Mouse (Mus musculus) layer of hippocampus, adult 2 months (tissue): ENCODE measurements at regions not wholly inside any gene's neighbourhood (a gene's known extent, or its start where the extent isn't known, plus 50 kb on each side); places are given as distances from the start of the nearest gene placed in this dataset.

Experiments used
- DNase-seq, 2 experiments: peaks; one replicate each; pipeline ENCODE4 v3.0.0; 2022; ENCODE audit warnings: low spot score in 2 of 2
- H3K27ac ChIP-seq: fragments of 200-600 bp; 2 replicates; pipeline ENCODE4 v1.8.1; 2022
- H3K4me3 ChIP-seq: fragments of 200-600 bp; 2 replicates; pipeline ENCODE4 v1.8.1; 2022; ENCODE audit warnings: mild to moderate bottlenecking
- CTCF ChIP-seq: fragments of 200-600 bp; conservative IDR thresholded peaks from 2 replicates; pipeline ENCODE4 v1.8.1; 2022; ENCODE audit warnings: antibody characterized with exemption, mild to moderate bottlenecking, moderate library complexity

GRCm38 (mm10) chr9:46863934-46864333 lies 134.6 kb upstream of the Gm4791 start:
- no peak for TF ChIP-seq CTCF
- H3K27ac ChIP-seq = no peak overlapping the region
- no peak for DNase-seq
- no peak overlapping the region for H3K4me3 ChIP-seq

DNA sequence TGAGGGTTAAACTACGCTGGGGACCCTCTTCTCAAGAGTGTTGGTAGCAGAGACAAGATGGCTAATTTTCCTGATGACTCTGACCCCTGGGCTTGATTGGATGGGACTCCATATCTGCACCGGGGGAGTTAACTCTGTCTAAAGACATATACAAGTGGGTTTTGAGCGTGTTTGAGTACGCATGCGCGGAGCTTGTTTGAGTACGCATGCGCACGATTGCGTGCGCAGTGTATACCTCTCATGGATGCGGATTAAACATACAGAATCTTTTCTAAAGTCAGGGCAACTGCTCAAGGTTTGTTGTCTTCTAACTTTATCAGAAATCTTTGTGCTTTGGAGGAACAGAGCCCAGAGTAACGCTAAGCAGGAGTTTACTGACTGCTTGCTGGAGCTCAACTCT lies 146.8 kb upstream of the Gm4791 start:
- TF ChIP-seq CTCF = no peak
- no peak for DNase-seq
- Histone ChIP-seq H3K27ac (no peak overlapping the region), H3K4me3 (no peak overlapping the region)

- no peak overlapping the region for H3K27ac ChIP-seq
- DNase-seq = no peak
- H3K4me3 ChIP-seq = no peak overlapping the region
- no peak for TF ChIP-seq CTCF
These were observed 147.2 kb upstream of the Gm4791 start for GRCm38 (mm10) chr9:46851336-46851735.

- Histone ChIP-seq H3K27ac (peak overlapping the region; percentile 72), H3K4me3 (no peak overlapping the region)
- DNase-seq = peak; percentile 44 to 49
- no peak for TF ChIP-seq CTCF
These were observed 153.3 kb upstream of the Gm4791 start for GRCm38 (mm10) chr9:46845276-46845675.

DNA sequence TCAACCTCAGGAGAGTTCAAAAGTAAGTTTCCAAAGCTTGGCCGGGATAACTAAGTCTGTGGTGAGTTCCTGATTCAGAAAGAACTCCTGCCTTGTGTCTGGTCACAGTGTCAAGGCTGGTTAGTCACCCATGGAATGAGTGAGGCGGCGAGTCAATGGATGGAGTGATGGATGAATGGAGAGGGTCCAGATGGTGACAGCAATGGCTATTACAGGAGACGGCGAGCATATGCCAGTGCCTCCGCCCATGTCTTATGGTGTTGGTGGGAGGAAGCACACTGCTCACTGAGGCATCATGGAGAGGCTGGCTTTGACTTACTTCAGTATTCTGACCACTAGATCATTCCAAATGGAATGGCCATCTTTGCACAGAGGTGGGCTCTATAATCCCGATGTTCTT lies 154.8 kb upstream of the Gm4791 start:
- no peak for TF ChIP-seq CTCF
- no peak for DNase-seq
- Histone ChIP-seq H3K27ac (no peak overlapping the region), H3K4me3 (no peak overlapping the region)

- H3K27ac ChIP-seq = no peak overlapping the region
- no peak for DNase-seq
- H3K4me3 ChIP-seq = no peak overlapping the region
- no peak for TF ChIP-seq CTCF
These were observed 157.0 kb upstream of the Gm4791 start for GRCm38 (mm10) chr9:46841571-46841970.

DNA sequence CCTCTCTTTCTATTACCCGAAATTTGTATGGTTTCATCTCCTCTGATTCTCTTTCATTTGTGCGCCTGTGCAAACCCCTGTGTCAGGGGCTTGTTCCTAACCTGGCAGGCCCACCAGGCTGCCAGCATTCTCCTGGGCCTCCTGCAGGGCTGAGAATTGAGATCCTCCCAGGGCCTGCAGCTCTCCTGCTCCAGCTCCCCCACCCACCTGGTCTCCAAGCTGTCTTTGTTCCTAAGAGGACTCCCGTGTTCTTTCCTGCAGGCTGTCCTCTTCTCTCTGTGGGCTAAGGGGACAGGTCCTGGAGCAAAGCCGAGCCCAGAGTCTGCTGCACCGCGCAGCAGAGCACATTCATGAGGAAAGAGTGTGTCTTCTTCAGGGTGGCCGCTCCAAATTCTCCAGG lies 163.3 kb upstream of the Gm4791 start:
- TF ChIP-seq CTCF = 0 out of 2 replicates have a peak, but pooled peaks have one; percentile 2
- Histone ChIP-seq H3K27ac (peak overlapping the region; percentile 15; the same call in 1 of the 2 replicates), H3K4me3 (no peak overlapping the region)
- DNase-seq = peak; percentile 23 to 49

DNA sequence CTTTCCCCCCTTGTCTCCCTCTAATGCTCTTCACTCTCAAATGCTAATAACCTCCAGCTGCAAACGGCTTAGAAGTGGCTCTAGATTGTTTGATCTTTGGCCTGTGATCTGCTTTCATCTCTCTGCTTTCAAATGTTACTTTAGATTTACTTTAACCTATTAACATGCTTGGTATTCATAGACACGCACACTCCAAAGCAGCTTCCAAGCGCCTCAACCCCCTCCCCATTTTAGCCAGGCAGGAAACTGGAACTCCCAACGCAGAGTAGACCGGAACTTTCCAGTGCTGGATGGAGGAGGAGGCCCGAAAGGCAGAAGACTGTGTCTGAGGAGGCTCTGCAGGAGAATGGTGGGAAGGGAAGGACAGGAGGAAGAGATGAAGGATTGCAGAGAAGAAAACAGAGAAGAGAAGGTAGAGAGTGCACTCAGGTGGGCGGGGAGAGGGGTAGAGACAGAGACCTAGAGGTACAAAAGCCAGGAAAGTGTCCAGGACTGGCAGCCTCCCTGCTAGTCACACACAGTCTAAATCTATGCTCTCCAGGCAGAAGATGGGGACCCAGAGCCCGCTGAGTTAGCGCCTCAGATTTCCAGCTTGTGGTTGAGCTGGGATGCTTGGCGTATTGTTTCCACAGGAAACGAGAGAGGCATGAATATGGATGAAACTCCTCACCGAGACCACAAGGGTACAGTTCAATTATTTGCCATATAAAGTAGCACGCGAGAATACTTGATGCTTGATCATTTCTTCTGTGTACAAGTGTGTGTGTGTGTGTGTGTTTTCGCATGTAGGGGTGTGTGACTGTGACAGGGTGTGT lies 167.6 kb upstream of the Gm4791 start:
- TF ChIP-seq CTCF = no peak
- no peak for DNase-seq
- no peak overlapping the region for H3K4me3 ChIP-seq
- 0 out of 2 replicates have a peak overlapping the region, but pooled peaks have one; percentile 6 for H3K27ac ChIP-seq

- Histone ChIP-seq H3K27ac (no peak overlapping the region), H3K4me3 (no peak overlapping the region)
- TF ChIP-seq CTCF = no peak
- no peak for DNase-seq
These were observed 168.2 kb upstream of the Gm4791 start for GRCm38 (mm10) chr9:46830316-46830715.

- TF ChIP-seq CTCF = no peak
- H3K4me3 ChIP-seq = no peak overlapping the region
- DNase-seq = no peak
- H3K27ac ChIP-seq = no peak overlapping the region
These were observed 173.8 kb upstream of the Gm4791 start for GRCm38 (mm10) chr9:46824703-46825102.

DNA sequence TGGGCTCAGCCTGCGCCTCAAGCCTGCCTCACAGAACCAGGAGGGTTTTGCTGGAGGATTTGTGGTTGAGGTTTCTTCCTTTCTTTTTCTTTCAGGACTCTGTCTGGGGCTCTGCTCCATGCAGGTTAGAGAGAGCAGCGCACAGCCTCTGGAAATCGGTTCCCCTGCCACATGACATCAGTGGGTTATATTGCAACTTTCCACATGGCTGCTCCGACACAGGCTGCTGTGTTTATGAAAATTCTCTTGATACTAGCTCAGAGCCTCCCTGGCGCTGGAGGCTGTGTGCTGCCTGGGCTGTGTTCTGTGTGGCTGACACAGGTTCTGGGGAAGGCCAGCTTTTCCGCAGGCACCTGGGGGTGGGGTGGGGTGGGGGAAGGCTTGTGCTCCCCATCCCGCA lies 178.7 kb upstream of the Gm4791 start:
- Histone ChIP-seq H3K27ac (no peak overlapping the region), H3K4me3 (no peak overlapping the region)
- DNase-seq = peak in 1 of 2 experiments; percentile 7
- no peak for TF ChIP-seq CTCF

- no peak overlapping the region for H3K4me3 ChIP-seq
- no peak for DNase-seq
- H3K27ac ChIP-seq = no peak overlapping the region
- no peak for TF ChIP-seq CTCF
These were observed 179.2 kb upstream of the Gm4791 start for GRCm38 (mm10) chr9:46819376-46819775.

GRCm38 (mm10) chr9:46816126-46816525 lies 182.4 kb upstream of the Gm4791 start:
- peak in 1 of 2 experiments; percentile 37 for DNase-seq
- Histone ChIP-seq H3K27ac (no peak overlapping the region), H3K4me3 (no peak overlapping the region)
- no peak for TF ChIP-seq CTCF
